Mouse (Mus musculus): ENCODE measurements at regions not wholly inside any gene's neighbourhood (a gene's known extent, or its start where the extent isn't known, plus 50 kb on each side); places are given as distances from the start of the nearest gene placed in this dataset.

DNA sequence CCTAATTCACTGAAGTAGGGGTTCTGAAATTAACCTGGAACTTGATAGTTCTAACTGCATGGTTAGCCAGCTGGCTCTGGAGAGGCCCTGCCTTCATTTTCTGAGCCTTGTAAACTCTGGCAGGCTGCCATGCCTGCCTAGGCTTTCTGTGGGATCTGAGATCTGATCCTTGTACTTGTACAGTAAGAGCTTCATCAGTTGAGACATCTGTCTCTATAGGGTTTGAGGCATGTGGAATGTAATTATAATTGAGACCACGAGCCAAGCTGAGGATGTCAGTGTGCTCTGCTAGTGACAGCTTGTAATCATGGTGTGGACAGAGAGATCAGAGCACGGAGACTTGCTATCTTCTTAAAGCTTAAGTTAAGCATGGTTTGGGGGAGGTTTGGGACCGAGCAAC lies 416.8 kb upstream of the Ptger4 start:
- TF ChIP-seq GATA4 (IDR thresholded peaks at IDR 0.05; ENCODE audit: insufficient replicate concordance, low read length) = no peak

DNA sequence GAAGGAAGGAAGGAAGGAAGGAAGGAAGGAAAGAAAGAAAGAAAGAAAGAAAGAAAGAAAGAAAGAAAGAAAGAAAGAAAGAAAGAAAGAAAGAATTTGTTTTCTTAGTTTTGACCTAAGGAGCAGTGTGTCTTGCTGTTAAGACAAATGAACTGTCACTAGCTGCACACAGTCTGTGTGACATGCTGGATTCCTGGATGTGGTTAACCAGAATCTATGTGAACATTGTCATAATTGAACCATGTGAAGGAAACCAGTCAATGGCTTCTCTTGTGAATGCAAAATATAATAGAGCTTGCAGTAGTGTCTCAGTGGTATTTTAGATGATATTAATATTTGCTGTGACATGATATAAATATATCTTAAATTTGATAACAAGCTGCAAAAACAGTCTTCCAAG lies 427.8 kb upstream of the Ptger4 start:
- no peak for TF ChIP-seq GATA4 (IDR thresholded peaks at IDR 0.05; ENCODE audit: insufficient replicate concordance, low read length)

DNA sequence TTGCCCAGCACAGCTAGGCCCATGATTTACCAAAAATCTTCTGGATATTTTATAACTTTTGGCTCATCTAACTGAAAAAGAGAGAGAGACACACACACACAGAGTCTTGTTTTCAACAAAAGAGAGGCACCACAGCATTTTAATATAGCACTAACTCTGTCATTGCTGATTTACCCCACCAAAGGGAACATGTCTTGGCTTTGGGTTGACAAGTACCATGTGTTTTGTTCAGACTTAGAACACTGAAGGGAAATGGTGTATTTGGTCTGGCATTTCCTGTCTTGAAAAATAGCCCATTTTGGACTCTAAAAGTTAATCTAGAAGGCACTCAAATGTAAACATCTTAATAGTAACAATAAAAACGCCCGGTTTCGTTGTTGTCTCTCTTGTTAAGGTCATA lies 432.7 kb upstream of the Ptger4 start:
- no peak for TF ChIP-seq GATA4 (IDR thresholded peaks at IDR 0.05; ENCODE audit: insufficient replicate concordance, low read length)

DNA sequence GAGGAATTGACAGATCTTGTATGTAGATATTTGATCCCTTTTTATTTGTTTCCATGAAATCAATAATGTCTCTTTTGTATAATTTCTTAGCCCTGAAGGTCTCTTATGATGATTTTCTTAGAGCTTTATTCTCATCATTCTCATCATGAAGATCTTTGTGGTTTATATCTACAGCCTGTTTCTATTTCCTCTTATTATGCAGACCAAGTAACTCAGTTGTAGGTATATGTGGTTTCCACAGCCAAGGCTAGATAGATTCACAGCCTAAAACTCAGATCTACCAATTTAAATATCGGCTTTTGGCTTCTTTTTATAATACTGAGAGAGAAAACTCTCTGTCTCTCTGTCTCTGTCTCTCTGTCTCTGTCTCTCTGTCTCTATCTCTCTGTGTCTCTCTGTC lies 449.8 kb upstream of the Ptger4 start:
- no peak for TF ChIP-seq GATA4 (IDR thresholded peaks at IDR 0.05; ENCODE audit: insufficient replicate concordance, low read length)

DNA sequence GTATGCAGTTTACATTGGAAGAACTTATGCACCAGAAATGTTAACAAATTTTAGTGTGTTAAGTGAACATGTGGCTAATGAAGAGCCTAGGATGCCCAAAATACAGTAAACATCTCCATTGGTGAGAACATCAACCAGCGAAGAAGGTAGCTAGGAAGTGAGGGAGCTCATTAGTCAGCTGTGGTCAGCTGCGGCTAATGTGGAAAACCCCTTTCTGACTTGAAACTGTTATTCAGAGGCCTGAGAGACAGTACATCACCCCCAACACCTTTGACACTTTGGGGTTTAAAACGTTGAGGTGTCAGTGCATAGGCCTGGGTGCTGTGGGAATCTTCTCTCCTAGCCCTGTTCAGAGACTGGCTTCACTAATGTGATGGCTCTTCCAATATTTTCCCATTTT lies 451.0 kb upstream of the Ptger4 start:
- TF ChIP-seq GATA4 (IDR thresholded peaks at IDR 0.05; ENCODE audit: insufficient replicate concordance, low read length) = no peak

DNA sequence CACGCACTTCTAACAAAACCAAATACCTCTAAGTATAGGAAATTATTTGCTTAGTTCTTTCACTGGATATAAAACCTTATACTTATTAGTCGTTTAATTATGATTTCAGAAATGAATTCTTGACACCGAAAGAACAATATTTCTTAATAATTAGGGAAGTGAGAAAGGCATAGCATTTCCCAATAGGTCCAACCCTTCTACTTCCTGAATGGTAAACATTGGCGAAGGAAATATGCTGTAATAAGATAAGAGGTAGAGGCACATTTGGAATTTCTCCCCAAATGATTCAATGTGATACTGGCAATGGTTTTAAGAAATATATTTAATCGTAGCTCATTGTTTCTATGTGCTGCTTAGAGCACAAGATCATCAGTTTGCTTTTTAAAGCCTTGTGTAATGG lies 464.5 kb upstream of the Ptger4 start:
- TF ChIP-seq GATA4 (IDR thresholded peaks at IDR 0.05; ENCODE audit: insufficient replicate concordance, low read length) = no peak

DNA sequence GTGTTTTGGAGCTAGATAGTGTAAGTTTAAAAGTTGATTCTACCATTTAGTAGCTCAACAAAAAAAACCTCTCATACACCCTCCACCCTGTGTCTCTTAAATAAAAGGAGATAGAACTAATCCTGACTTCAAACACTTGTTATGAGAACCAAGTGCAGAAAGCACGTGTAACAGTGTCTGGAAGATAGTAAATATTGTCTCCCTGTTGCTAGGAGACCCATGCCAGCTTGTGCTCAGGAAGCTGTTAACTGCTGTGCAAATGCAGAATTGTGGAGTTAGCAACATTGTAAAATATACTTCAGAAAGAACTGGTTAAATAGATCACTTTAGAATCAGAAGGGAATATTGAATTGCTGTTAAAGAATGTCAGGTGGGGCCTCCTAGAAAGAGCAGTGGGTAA lies 496.7 kb upstream of the Ptger4 start:
- no peak for TF ChIP-seq GATA4 (IDR thresholded peaks at IDR 0.05; ENCODE audit: insufficient replicate concordance, low read length)

DNA sequence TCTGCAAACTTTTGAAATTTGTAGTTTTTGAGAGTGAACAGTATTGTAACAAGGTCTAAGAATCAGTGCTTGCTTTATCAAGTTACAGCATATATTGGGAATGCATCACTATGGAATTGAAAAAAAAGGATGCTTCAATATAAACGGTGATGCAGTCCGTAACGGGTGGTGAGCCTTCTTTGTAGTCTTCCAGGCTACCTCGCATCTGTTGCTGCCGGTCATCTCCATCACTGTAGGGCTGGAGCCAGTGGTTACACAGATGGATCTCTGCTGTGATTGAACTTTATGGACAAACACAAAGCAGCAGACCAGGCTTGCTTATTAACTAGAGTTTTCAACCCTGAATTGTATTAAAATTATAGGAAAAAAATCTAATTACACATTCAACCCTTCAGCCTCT lies 499.9 kb upstream of the Ptger4 start:
- no peak for TF ChIP-seq GATA4 (IDR thresholded peaks at IDR 0.05; ENCODE audit: insufficient replicate concordance, low read length)

DNA sequence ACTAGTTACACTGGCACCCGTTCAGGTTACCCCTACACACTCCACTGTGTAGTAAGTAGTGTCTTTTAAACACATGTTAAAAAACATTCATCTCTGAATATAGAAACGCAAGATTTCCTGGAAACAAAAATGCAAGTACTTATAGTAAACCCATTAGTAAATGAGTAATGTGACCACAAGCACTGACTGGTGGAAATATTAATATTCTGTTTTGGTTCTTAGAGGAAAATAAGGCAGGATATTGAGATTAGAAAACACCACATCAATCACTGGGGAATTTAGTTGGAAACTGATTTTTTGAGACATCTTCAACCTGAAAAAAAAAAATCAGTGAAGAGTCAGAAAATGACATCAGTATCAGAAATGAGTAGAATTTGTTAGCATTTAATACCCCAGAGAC lies 514.7 kb upstream of the Ptger4 start:
- TF ChIP-seq GATA4 (IDR thresholded peaks at IDR 0.05; ENCODE audit: insufficient replicate concordance, low read length) = no peak

DNA sequence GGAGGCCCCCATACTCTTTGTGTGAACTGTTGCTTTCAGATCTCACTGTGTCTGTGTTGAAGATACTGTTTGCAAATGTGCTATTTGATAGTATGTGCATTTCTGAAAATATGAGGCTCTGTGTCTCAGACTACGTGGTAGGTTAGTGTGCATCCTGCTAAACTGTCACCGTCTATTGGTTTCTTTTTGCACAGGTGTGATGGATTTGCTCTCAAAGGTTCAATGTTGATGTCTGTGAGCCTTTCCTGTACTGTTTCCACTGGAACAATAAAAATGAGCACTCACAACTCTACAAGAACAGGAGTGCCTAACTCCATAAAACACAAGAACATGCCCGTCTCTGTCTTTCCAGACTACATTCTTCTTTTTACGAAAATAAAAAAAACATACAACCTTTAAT lies 518.2 kb upstream of the Ptger4 start:
- no peak for TF ChIP-seq GATA4 (IDR thresholded peaks at IDR 0.05; ENCODE audit: insufficient replicate concordance, low read length)

DNA sequence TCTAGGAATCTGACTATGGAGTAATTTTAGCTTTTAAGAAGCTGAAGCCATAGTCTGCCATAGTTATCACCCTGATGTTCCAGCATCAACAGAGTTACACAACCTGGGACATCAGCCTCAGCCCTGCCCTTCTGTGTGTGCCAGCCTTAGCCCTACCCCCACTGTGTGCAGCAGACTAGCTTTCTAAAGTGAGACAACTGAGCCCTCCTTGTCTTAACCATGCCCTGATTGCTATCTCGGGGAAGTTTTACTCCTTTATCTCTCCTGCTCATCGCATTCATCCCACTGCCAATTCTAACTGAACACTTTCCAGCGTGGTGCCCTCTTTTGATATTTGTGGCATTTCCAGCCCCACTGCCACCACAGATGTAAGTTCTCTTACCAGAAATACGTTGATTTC lies 522.5 kb upstream of the Dab2 start:
- no peak for TF ChIP-seq GATA4 (IDR thresholded peaks at IDR 0.05; ENCODE audit: insufficient replicate concordance, low read length)

DNA sequence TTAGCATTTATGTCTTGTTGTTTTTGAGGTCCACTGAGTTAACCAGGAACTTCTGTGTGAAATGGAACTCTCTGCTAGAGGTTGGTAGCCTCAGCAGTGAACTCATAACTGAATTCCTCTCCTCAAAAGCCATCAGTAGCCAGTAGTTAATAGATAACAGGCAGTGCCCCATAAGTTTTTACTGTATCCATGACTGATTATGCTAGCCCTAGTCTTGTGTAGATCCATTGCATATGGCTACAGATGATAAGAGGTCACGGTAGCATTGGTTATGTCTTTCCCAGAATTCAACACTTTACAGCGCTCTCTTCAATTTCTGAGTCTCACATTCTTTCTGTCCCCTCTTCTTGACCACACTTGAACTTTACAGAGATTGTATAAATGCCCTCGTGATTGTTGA lies 499.7 kb upstream of the Dab2 start:
- no peak for TF ChIP-seq GATA4 (IDR thresholded peaks at IDR 0.05; ENCODE audit: insufficient replicate concordance, low read length)

DNA sequence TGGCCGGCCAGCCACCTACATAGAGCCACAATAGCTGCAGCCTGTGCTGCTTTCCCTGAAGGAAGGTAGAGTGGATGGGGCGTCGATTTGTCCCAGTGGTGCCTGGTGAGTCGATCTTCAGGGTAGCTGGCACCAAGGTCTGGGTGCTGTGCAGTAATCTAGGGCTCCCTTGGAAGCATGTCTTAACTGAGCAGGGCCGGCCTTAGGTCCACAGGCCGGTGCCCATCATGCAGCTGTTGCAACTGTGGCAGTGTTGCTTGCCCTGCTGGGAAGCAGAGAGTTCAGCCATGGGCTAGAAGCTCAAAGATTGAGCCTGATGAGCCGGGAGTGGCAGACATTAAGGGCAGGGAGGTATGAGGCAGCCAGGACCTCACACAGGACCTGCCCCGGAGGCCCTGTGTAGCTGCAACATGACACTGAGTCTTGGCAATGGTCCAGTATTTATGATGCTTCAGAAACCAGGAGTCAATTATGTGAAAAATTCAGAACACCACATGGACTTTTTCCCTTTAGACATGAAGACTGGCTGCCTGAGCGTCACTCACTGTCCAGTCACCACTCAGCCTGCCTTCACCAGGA lies 488.3 kb upstream of the Dab2 start:
- TF ChIP-seq GATA4 (IDR thresholded peaks at IDR 0.05; ENCODE audit: insufficient replicate concordance, low read length) = no peak

DNA sequence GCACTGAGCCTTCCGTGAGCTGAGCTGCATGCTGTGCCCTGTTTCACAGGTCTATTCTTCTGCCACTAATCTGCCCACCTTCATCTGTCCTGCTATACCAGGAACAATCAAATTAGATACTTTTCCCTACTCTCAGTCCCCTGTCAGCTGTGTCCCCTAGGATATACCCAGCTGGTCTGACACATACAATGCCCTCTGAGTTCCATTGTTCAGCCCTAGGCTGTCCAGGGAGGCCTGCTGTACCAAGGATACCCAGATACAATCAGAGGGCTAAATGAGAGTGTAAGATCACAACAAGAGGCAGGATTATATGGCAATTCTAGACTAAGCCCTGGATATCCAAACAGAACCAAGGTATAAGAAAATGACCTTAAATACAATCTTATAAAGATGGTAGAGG lies 487.6 kb upstream of the Dab2 start:
- TF ChIP-seq GATA4 (IDR thresholded peaks at IDR 0.05; ENCODE audit: insufficient replicate concordance, low read length) = no peak

DNA sequence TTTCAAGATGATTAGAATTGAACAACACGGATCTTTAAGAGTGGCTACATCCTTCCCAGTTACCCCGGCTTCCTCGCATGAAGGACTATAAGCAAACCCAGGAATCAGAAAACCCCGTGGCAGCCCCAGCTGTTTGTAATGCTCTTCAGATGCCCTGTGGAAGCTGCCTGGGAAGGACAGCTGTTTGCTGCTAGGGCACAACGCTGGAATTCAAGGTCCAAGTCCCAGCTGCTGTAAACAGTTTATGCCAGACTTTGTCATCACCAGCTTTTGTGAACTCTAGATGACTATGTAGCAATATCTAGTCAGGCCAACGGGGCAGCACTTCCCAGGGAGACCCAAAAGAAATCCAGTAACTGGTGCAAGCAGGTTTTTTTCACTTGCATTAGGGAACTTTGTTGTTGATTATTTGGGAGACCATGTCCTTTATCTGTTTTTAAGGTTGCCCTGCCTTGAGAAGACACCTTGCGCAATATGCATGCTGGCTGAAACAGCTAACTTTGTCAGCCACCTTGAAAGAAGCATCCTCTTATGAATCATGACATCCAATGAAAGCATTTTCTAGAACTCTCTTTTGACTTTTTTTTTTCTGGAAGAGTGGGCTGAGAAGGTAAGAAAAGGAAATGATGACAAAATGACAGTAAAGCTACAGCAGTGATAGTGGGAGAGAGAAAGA lies 481.5 kb upstream of the Dab2 start:
- TF ChIP-seq GATA4 (IDR thresholded peaks at IDR 0.05; ENCODE audit: insufficient replicate concordance, low read length) = no peak

DNA sequence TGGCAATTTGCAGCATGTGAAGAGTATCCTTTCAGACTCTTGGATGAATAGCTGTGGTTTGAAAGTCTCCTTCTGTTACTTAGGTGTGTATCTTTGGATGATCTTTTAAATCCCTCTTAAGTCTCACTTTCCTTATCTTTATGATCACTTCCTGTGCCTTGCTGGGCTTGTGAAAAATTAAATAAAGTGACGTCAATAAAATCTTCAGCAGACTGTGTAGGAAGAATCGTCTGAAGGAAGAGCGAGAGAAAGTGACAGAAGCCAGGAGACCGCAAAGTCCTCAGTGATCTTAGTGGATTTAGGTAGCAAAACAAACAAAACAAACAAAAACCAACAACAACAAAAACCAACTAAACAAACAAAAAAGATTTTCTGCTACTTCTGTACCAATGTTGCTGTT lies 459.6 kb upstream of the Dab2 start:
- TF ChIP-seq GATA4 (IDR thresholded peaks at IDR 0.05; ENCODE audit: insufficient replicate concordance, low read length) = no peak

DNA sequence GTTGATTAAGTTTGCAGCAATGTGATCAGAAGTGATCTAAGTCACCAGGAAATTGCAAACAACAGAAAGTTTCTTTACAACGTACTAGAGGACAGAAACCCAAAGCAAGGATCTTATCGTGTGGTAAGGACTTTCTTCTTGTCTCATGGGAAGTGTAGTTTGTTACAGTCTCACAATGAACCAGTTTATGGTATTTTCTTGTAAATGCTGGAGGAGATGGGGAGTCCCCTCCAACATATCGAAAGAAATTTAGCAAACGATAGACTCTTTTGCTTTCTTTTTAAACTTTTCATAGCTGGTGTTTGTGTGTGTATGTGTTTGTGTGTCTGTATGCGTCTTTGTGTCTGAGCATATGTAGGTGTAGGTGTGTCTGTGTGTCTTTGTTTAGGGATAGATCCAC lies 453.0 kb upstream of the Dab2 start:
- TF ChIP-seq GATA4 (IDR thresholded peaks at IDR 0.05; ENCODE audit: insufficient replicate concordance, low read length) = no peak
